Mouse (Mus musculus) neural tube, embryonic 14.5 days (tissue): Measurements from ENCODE around the gene Cntn1. TPM values are rescaled to one million over a fixed set of nuclear protein-coding genes. Genes with fewer than 3 reads are reported as not detected.
"Not testable (repeated sequence)": the region's sequence is repeated elsewhere in the genome, so short reads cannot be mapped to it uniquely, and the experiment has no call there.

Experiments used
- ATAC-seq: fragments of 200-750 bp; cut with Nextera tagmentation; 2 replicates; pipeline ENCODE4 v1.8.0; 2017; ENCODE audit warnings: low read depth, mild to moderate bottlenecking, moderate TSS enrichment, moderate library complexity
- H3K27ac ChIP-seq: fragments of 300-500 bp; sonication (generic); 2 replicates; pipeline ENCODE4 v1.5.1; 2014; ENCODE audit warnings: low read depth, mild to moderate bottlenecking, control low read depth, low read length, moderate library complexity, mixed read lengths
- H3K27me3 ChIP-seq: fragments of 300-500 bp; sonication (generic); 2 replicates; pipeline ENCODE4 v1.6.1; 2014; ENCODE audit warnings: low read length; ENCODE audit not compliant: control insufficient read depth, insufficient read depth
- H3K36me3 ChIP-seq: fragments of 300-500 bp; sonication (generic); 2 replicates; pipeline ENCODE4 v1.6.1; 2014; ENCODE audit warnings: low read length, mixed read lengths; ENCODE audit not compliant: control insufficient read depth, insufficient read depth
- H3K4me1 ChIP-seq: fragments of 300-500 bp; sonication (generic); 2 replicates; pipeline ENCODE4 v1.6.1; 2014; ENCODE audit warnings: low read length; ENCODE audit not compliant: control insufficient read depth, insufficient read depth
- H3K4me2 ChIP-seq: fragments of 300-500 bp; sonication (generic); 2 replicates; pipeline ENCODE4 v1.6.1; 2014; ENCODE audit warnings: mild to moderate bottlenecking, low read depth, low read length, control low read depth
- H3K4me3 ChIP-seq: fragments of 300-500 bp; sonication (generic); 2 replicates; pipeline ENCODE4 v1.5.1; 2014; ENCODE audit warnings: low read depth, low read length, control low read depth, mixed read lengths
- H3K9ac ChIP-seq: fragments of 300-500 bp; sonication (generic); replicated peaks from 2 replicates; pipeline ENCODE4 v1.6.1; 2014; ENCODE audit warnings: low read depth, mild to moderate bottlenecking, control low read depth, low read length, mixed read lengths
- H3K9me3 ChIP-seq: fragments of 300-500 bp; sonication (generic); 2 replicates; pipeline ENCODE4 v1.6.1; 2016; ENCODE audit warnings: low read length; ENCODE audit not compliant: control insufficient read depth
- WGBS: fragments of 180-500 bp; shearing (Covaris S2); extraction: QIAGEN DNeasy Blood & Tissue Kit; methylation state at CpG from one replicate; pipeline ENCODE4 v1.1.7; 2014; 5-methylcytosine and 5-hydroxymethylcytosine counted together
- polyA plus RNA-seq: library from polyadenylated mRNA; unstranded; fragments of >200 nt; fragmentation: Nextera tagmentation; extraction: Ambion mirVana; gene quantifications from 2 replicates; pipeline ENCODE4 v1.2.1, GENCODE M21; 2014

Gene Cntn1
- polyA plus RNA-seq, 1 experiment from 2014 or later, result 90.5 TPM

DNA sequence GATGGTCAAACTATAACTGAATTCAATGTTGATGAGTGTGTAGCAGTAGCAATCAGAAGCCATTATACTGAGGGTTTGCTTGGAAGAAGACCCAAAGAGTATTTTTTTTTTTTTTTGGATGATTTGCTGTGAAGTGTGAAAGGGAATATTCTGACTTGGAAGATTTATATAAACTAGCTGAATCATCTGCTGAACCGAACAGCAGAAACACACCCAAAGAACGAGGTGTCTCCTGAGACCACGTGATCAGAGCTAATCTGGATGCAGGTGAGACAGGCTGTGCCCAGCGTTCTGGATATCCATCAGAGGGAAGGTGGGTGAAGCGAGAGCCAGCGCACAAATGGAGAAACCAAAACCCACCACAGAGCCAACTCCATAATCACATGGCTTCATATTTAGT lies 271.0 kb downstream of the Cntn1 start:
- WGBS, result 88% methylated on average over 6 of the region's 6 CpGs

DNA sequence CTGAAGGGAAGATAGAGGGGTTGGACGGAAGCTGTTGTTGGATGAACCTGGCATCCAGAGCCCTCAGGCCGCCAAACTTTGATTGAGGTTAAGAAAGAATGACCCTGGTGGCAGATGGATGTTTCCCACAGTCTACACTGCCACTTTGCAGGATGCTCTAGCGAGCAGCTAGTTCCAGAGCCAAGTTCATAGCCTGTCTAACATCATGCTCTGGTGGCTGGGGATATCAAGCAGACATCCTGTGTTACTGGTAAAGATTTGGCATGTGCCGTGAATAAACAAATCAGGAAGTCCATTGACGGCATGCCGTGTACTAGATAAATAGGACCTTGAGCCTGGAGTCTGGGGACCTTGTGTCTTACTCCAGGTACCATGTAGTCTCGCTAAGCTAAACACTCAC lies 276.1 kb downstream of the Cntn1 start:
- 92% methylated on average over 7 of the region's 7 CpGs for WGBS
- Histone ChIP-seq H3K4me1 (no peaks in the 10 kb centered on the region), H3K9me3 (no peaks in the 10 kb centered on the region), H3K27ac (no peak overlapping the region), H3K36me3 (no peaks in the 10 kb centered on the region), H3K27me3 (no peaks in the 10 kb centered on the region), H3K9ac (no peak overlapping the region), H3K4me2 (no peak overlapping the region), H3K4me3 (no peak overlapping the region)
- no peak for ATAC-seq

More for the DNA sequence above, 271.0 kb downstream of the Cntn1 start:
- Histone ChIP-seq H3K4me1 (no peaks in the 10 kb centered on the region), H3K27me3 (no peaks in the 10 kb centered on the region), H3K9me3 (no peaks in the 10 kb centered on the region), H3K27ac (no peak overlapping the region), H3K36me3 (no peaks in the 10 kb centered on the region), H3K9ac (no peak overlapping the region), H3K4me3 (no peak overlapping the region), H3K4me2 (no peak overlapping the region)
- ATAC-seq, result no peak

DNA sequence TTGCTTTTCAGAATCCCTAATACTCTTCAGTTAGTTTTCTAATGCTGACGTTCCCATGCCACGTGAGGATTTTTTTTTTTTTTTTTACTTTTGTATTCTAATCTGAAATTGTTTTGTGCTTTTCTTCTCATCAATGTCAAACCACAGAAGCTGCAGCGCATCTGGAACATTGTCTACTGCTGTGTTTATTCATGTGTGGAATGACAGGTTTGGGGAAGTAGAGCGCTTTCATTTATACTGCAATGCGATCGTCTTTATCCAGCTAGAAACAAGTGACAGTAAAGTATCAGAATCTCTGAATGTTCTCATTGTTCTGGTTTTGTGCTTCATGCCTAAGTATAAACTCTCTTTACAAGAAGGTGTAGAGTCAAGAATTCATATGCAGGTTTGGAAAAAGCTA lies 289.3 kb downstream of the Cntn1 start:
- H3K9me3 ChIP-seq, result no peaks in the 10 kb centered on the region
- H3K4me3 ChIP-seq, result no peak overlapping the region

DNA sequence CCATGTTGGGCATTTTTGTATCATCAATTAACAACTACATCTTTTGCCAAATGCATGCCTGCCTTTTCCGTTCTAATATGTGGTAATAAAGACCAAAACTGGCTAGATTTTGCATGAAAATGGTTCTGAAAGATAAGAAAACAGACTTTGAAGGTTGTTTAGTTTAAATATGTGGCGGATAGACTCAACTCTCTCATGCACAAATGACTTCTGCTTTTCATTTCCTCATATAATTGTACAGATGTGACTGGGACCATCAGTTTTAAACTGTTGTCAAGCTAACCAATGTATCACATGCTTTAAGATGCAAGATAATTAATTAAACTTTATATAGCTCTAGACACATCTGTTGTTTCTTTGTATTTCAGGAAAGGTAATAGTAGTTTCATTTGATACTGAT lies 290.5 kb downstream of the Cntn1 start:
- 83% methylated on average over 2 of the region's 2 CpGs for WGBS

More for the DNA sequence above, 289.3 kb downstream of the Cntn1 start:
- Histone ChIP-seq H3K4me1 (no peaks in the 10 kb centered on the region), H3K27me3 (no peaks in the 10 kb centered on the region), H3K9ac (no peak overlapping the region), H3K36me3 (0 out of 2 replicates have a peak, but pooled peaks cover 3% of the 10 kb centered on the region), H3K27ac (no peak overlapping the region), H3K4me2 (no peak overlapping the region)
- WGBS, result 81% methylated on average over 6 of the region's 6 CpGs
- ATAC-seq, result no peak

DNA sequence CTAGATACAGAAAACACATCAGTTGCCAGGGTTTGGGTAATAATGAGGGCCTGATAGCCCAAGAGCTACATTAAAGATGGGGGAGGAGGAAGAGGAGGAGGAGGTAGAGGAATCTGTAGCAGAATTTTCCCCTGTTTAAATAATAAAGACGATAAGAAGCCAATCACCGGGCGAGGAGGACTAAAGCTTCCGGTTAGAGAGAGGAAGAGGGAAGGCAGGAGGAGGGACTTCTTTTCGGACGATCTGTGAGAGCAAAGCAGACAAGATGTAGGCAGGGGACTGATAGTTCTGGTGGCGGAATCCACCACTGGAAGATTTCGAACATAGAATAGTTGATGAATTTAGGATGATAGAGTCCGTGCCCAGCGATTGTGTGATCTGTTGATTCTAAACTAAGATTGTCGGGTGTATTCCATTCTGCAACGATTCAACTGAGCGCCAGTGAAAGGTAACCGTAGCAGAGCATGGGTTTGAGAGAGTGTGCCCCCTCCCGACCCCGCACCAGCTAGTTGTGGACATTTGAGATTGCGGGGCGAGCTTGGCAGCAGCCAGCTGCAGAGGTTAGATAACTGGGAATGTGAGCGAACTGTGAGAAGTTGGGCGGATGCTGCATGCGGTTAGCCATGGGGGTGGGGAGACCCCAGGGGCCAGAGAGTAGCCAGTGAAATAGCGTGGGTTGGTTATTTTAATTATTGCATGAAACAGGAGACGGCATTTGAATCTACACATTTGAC lies 293.3 kb downstream of the Cntn1 start:
- H3K36me3 ChIP-seq, result 0 out of 2 replicates have a peak, but pooled peaks cover 3% of the 10 kb centered on the region
- no peak overlapping the region for H3K4me3 ChIP-seq
- H3K4me2 ChIP-seq, result no peak overlapping the region
- 87% methylated on average over 23 of the region's 23 CpGs for WGBS
- no peak overlapping the region for H3K27ac ChIP-seq
- ATAC-seq, result no peak
- no peaks in the 10 kb centered on the region for H3K9me3 ChIP-seq
- no peak overlapping the region for H3K9ac ChIP-seq
- H3K4me1 ChIP-seq, result no peaks in the 10 kb centered on the region
- no peaks in the 10 kb centered on the region for H3K27me3 ChIP-seq

More for the DNA sequence above, 290.5 kb downstream of the Cntn1 start:
- Histone ChIP-seq H3K27me3 (no peaks in the 10 kb centered on the region), H3K9me3 (no peaks in the 10 kb centered on the region), H3K4me3 (no peak overlapping the region), H3K4me1 (no peaks in the 10 kb centered on the region), H3K27ac (no peak overlapping the region), H3K36me3 (0 out of 2 replicates have a peak, but pooled peaks cover 3% of the 10 kb centered on the region), H3K9ac (no peak overlapping the region), H3K4me2 (no peak overlapping the region)
- no peak for ATAC-seq

DNA sequence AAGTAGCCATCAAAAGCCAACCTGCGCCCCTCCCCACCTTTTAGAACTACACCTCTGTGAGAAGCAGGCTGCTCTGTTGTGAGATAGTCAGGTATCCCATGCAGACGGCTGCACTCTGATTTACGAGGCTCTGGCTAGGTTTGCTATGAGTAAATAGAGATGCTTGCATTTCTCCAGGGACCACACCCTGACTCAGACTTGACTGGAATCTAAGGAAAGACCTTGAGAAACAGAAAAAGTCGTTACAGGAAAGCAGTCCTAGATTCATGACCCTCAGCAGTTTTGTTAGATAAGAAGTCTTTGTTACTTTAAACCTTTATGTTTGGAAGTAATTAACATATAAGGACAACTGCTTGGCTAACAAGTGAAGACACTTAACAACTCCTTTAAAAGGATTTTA lies 296.5 kb downstream of the Cntn1 start:
- Histone ChIP-seq H3K27ac (no peak overlapping the region), H3K4me3 (no peak overlapping the region), H3K36me3 (no peaks in the 10 kb centered on the region), H3K27me3 (no peaks in the 10 kb centered on the region), H3K4me2 (no peak overlapping the region), H3K4me1 (no peaks in the 10 kb centered on the region), H3K9me3 (no peaks in the 10 kb centered on the region), H3K9ac (no peak overlapping the region)
- 55% methylated on average over 4 of the region's 4 CpGs for WGBS
- no peak for ATAC-seq

DNA sequence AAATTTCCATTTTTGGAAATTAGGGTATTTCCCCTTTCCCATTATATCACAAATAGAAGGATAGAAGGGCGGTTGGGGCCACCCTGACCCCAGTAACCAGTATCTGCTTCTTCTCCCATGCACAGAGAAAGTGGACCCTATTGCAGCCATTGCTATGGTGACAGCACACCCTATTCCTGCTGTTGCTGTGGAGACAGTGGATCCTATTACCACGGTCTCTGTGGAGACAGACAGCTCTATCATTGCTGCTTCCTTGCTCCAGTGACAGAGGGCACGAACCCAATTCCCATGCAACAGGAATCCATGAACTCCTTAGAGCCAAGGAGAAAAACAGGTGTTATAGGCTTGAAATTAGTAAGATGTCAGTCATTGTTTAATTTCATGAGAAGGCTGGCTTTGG lies 296.9 kb downstream of the Cntn1 start:
- H3K4me3 ChIP-seq, result no peak overlapping the region
- H3K4me2 ChIP-seq, result no peak overlapping the region
- peak; percentile 61; the same call in 1 of the 2 replicates for ATAC-seq
- no peak overlapping the region for H3K27ac ChIP-seq
- no peaks in the 10 kb centered on the region for H3K4me1 ChIP-seq
- 16% methylated on average over 3 of the region's 3 CpGs for WGBS
- no peaks in the 10 kb centered on the region for H3K36me3 ChIP-seq
- no peaks in the 10 kb centered on the region for H3K9me3 ChIP-seq
- no peaks in the 10 kb centered on the region for H3K27me3 ChIP-seq
- no peak overlapping the region for H3K9ac ChIP-seq

DNA sequence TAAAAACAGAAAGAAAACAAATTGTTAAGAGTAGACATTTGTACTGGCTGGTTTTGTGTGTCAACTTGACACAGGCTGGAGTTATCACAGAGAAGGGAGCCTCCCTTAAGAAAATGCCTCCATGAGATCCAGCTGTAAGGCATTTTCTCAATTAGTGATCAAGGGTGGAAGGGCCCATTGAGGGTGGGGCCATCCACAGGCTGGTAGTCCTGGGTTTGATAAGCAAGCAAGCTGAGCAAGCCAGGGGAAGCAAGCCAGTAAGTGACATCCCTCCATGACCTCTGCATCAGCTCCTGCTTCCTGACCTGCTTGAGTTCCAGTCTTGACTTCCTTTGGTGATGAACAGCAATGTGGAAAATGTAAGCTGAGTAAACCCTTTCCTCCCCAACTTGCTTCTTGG lies 297.5 kb downstream of the Cntn1 start:
- H3K9me3 ChIP-seq, H3K36me3 ChIP-seq, H3K27me3 ChIP-seq, H3K9ac ChIP-seq, H3K27ac ChIP-seq, H3K4me3 ChIP-seq, H3K4me2 ChIP-seq, ATAC-seq, H3K4me1 ChIP-seq: not testable (repeated sequence)

DNA sequence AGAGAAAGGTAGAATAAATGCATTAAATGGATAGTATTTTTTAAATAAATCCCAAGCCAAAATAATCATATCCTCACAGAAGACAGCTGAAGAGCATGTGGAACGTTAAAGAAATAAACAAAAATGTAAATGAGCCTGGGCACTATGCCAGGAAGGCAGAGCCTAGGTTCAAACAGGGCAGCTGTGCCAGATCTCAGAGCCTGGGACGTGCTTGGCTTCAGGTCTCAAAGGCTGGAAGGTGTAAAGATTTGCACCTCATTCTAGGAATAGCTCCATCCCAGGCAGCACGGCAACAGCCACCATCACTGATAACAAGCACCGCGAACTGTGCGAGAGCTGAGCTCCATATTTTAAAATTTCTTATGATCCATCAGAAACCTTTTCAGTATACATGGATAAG lies 313.2 kb downstream of the Cntn1 start:
- Histone ChIP-seq H3K4me2 (no peak overlapping the region), H3K27ac (no peak overlapping the region), H3K4me1 (0 out of 2 replicates have a peak, but pooled peaks cover 3% of the 10 kb centered on the region), H3K36me3 (no peaks in the 10 kb centered on the region), H3K27me3 (no peaks in the 10 kb centered on the region), H3K9me3 (no peaks in the 10 kb centered on the region), H3K9ac (no peak overlapping the region), H3K4me3 (no peak overlapping the region)
- no peak for ATAC-seq
- 60% methylated on average over 6 of the region's 6 CpGs for WGBS
